Mouse (Mus musculus): ENCODE data around the gene Twf2.
"Not testable (repeated sequence)": the region's sequence is repeated elsewhere in the genome, so short reads cannot be mapped to it uniquely, and the experiment has no call there.

Twf2 gene

DNA sequence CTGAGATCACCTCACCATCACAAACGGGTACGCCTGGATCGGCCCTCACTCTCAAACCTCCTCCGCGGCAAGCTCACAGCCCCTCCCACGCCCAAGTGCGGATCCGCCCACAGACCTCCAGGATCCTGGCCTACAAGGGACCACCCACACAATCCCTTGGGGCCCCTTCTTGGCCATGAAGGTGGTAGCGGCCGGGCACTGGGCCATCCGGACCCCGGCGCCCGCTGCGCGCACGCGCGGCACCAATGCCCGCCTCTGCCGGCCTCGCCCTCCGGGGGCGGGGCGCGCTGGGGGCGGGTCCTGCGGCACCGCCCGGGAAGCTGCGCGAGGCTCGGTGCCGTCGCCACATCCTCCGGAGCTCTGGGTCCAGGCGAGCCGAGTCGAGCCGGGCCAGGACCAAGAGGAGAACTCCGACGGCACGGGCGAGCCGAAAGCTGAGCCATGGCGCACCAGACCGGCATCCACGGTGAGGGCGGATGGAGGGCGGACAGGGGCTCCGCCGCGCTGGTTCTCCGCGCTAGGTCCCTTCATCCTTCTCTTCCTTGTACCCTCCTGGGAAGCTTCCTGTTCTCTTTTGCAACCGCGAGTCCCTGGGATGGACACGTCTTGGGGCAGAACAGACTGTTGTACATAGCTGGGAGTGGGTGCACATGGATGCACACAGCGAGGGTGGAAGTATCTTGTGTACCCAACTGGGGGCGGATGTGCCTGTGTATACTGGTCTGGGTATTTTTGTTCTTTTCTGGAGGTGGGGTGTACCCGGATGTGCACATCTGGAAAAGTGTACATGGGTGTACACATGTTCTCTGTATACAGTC lies at the start of gene Twf2:
Twf2 (plus strand) TSS at position 290 of the 818 bp plus-strand sequence.
- peak; percentile 89 for DNase-seq

DNA sequence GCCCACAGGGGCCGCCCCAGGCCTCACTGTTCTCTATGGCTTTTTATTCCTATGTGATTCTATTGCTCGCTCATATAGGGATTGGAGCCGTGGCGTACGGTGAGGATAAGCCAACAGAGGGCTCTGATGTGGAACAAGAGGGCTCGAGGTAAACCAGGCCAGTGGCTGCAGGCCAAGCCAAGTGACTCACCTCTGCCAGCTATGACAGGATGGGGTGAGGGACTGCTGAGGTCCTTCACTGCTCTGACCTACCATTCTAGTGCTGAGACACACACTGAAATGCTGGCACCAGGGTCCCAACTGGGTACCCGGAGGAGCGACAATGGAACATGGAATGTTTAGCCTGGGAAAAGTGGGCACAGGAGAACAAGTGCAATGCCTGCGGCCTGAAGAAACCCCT lies 48.8 kb upstream of the Twf2 start:
- no peak for DNase-seq

DNA sequence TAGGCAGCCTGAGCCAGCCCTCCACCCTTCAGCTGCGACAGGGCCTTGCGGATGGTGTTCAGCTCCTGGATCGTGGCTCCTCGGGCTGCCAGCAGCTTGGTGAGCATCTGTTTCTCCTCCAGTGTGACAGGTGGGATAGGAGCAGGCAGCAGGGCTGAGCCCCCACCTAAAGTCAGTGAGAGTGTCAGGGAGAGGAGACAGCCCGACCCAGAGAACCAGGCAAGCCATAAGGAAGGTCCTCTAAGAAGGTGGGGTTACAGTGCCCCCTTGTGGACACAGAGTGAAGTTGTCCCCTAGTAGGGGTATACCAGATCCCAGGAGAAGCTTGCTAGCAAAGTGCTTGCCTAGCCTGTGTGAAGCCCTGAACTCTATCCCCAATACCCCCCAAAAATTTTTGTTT lies 46.5 kb upstream of the Twf2 start:
- DNase-seq: peak; percentile 65

DNA sequence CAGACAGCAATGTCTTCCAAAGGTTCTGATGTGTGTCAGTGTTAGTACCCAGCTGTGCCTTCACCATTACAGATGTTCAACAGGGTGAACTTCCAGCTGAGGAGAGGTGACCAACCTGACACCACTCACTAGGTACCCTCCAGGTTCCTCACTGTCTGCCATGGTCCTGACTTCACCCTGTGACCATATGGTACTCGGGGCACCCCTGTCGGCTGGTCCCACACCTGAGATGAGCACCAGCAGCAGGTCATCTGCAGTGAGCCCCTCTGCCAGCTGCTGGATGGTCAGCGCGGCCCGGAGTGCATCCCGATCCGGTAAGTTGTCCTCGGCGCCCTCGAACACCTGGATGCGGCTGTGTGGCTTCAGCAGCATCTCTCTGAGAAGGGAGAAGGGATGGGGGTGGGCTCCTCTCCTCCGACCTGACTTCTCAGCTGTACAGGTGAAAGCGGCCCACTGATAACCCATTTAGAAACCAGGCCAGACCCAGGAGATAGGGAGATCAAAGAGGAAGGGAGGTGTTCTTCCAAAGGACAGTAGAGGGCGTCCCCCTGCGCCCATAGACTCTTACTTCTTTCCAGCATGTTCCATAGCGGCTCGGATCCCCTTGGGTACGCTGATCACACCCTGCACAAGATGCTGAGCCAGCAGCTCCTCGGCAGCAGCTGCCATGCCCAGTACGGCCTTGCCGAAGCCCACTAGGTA lies 45.8 kb upstream of the Twf2 start:
- no peak for DNase-seq

DNA sequence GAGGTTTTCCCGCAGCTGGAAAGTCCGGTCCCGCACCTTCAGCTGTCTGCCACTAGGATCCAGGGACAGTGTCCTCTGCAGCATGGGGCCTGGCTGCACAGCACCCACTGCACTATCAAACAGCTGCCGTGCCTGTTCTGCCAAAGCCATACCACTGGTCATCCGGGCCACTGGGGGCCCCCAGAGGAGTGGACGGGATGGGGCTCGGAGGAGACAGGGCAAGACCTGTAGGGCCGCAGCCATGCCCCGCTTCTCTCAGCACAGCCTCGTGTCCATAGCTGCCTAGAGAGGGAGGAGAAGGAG lies 45.3 kb upstream of the Twf2 start:
- DNase-seq: no peak

DNA sequence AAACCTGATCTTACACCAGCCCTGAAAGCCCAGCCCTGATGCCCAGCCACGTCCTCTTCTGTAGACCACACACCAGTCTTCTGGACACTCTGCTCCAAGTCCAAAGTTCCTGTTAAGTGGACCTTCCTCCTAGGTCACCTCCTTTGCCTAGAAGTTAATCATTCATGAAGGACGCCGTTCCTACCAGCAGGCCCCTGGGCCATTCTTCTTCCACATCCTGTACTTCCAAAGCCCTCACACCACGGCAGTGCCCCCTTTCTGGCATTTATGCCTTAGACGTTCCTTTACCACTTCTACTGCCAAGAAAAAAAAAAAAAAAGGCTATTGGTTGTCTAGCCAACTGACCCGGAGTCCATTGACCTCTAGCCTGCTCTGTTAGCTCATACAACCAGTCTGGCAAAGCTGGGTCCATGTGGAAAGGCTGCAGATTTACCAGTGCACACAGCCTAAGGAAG lies 44.8 kb upstream of the Twf2 start, which contains the start of gene Glyctk:
Glyctk (minus strand) TSS at position 102 of the 455 bp plus-strand sequence.
- DNase-seq: no peak

DNA sequence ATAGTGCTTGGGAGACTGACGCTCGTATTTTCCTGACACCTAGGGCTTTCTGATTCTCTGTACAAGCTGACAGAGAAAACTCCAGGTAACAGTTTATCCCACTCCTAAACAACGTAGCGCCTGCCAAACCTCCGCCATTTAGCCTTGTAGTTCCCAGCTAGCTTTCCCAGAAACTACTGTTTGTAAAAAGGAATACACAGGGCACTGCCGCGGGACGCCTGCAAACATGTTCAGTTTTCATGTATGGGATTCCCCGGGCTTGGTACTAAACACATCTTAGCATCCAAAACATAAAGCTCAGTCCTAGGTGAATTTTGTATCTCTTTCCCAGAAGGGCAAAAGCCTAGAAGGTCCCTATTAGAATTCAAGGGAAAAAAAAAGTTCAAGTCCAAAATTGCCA lies 43.7 kb upstream of the Twf2 start:
- no peak for DNase-seq

DNA sequence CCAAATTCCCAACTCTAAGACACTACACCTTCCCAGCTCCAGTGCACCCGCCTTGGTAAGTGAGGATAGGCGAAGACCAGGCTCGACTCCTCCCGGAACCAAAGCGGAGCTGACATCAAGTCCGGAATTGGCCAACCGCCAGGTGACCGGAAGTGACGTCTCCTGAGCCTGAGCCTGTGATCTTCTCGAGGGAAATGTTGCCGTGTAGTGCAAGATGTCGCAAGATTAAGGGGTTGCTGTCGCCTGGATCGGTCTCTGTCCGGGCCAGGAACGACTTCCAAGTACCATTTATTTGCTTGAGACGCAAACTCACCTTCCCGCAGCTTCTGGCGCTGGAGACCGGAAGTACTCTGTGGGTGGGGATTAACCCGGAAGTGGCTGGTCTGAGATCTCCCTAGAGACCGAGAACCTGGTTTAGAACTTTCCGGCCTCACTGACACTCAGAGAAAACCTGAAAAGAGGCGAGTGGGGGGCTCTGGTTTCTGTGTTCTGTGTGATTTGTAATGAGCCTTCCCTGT lies 43.1 kb upstream of the Twf2 start:
- DNase-seq: peak; percentile 98

DNA sequence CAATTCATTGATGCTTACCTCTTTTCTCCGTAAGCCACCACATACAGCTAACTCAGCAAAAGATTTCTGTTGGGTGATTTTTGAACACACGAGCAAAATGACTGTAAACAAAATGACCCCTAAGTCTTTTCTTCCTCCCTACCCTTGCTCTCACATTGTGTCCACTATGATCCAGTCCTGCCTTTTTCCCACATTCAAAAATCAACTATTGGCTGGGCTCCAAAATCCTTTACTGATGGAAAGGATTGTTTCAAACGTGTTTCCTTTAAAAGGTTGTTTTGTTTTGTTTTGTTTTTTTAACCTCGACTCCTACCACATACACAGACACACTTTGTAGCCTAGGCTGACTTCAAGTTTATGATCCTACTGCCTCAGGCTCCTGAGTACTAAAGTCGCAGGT lies 42.5 kb upstream of the Twf2 start:
- DNase-seq: no peak

DNA sequence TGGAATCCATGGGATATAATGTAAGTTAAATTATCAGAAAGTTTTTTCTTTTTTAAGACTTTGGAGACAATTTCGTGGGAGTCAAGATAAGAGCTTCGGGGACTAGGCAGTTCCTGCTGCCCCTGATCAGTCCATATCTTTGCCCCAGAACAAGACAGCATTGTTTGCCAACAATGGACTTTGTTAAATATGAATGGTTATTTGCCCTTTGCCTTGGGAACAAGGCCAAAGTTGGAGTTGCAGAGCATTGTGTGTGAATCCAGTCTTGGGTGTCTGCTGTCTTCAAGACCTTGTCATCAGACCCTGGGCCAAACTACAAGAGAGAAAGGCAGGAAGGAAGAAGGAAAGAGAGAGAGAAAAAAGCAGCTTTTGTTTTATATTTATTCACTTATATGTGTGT lies 36.2 kb upstream of the Twf2 start:
- DNase-seq: no peak

DNA sequence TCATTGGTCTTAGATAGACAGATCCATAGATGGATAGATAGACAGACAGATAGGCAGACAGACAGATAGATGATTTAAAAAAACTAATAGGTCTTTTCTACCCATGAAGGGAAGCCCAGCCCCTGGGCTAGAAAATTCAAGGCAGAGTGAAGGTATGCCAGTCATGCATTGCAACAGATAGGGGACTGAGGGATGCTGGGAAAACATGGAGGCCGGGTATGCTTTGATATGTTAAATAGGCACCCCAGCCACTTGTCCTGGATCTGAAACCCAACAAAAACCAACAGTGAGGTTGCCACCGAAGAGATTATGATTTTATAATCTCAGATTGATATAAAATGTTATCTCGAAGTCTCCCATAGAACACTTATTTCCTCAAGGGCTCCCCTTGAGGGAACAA lies 35.7 kb upstream of the Twf2 start:
- no peak for DNase-seq

DNA sequence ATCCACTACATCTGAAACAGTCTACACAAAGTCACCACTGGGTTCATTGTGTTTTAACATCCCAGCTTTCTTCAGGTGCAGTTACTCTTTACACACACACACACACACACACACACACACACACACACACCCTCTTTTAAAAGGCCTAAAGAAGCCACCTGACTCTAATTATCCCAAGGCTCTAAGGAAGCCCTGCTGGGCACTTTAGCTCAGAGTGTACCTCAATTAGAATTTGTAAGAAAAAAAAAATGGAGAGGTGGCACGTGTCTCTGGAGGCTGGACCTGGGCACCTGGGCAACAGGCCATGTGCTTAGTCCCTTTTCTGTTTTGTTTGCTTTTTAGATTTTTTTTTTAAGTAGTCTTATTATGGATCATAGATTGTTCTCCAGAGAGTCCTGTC lies 35.2 kb upstream of the Twf2 start:
- no peak for DNase-seq

DNA sequence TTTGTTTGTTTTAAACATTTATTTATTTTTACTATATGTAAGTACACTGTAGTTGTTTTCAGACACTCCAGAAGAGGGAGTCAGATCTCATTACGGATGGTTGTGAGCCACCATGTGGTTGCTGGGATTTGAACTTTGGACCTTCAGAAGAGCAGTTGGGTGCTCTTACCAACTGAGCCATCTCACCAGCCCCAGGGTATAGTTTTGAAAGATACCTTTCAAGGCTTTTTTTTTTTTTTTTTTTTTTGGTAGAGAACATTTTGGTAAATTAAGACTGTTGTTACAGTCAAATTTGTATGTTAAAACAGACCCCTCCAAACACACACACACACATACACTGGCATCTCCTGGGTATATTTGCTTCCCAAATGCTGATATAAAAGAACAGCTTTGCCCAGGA lies 33.9 kb upstream of the Twf2 start:
- DNase-seq: not testable (repeated sequence)

DNA sequence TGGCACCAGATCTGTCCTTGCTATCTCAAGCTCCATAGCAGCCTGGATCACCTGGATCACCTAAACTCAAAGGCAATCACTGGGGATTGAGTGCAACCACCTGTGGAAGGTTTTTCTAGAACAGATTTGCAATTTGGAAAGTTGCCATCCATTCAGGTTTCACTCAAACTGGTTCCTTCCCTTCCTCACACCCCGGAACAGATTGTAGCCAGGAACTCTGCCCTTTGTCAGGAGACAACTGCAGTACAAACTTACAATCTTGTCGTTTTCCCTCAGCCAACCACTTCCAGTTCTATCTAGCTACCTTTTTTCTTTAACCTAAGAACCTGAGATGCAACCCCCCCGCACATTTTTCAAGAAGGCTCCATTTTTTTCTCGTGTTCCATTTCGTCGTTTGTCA lies 33.0 kb upstream of the Twf2 start:
- DNase-seq: no peak

DNA sequence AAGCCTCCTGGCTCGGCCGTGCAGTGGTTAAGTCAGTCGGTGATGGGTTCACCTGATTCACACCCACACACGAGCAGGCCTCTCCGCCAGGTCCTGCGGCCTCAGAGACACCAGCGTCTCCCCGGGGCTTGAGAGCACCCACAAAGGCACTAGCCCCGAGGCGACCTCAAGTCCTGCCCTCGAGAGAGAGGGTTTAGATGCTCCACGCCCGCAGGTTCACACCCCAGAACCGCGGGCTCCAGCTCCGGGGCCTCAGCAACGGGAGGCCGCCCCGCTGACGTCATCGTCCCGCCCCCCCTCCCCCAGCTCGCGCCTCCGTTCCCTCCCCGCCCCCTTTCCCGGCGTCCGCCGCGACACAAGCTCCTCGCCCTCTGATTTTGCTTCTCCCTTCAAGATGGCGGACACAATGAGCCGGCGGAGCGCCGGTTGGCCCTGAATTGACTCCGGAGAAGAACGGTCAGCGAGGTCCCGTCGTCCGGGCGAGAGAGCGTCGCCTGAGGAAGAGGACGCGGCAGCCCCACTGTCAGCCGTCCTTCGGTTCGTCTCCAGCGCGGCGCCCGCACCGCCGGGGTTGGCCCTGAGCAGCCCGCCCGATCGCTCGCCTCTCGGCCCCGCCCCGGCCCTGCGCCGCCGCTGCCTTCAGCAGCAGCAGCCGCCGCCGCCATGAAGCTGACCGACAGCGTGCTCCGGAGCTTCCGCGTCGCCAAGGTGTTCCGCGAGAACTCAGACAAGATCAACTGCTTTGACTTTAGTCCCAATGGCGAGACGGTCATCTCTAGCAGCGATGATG lies 32.2 kb upstream of the Twf2 start, which contains the start of gene Wdr82:
Wdr82 (plus strand) TSS at position 373 of the 790 bp plus-strand sequence.
- peak; percentile 88 for DNase-seq

DNA sequence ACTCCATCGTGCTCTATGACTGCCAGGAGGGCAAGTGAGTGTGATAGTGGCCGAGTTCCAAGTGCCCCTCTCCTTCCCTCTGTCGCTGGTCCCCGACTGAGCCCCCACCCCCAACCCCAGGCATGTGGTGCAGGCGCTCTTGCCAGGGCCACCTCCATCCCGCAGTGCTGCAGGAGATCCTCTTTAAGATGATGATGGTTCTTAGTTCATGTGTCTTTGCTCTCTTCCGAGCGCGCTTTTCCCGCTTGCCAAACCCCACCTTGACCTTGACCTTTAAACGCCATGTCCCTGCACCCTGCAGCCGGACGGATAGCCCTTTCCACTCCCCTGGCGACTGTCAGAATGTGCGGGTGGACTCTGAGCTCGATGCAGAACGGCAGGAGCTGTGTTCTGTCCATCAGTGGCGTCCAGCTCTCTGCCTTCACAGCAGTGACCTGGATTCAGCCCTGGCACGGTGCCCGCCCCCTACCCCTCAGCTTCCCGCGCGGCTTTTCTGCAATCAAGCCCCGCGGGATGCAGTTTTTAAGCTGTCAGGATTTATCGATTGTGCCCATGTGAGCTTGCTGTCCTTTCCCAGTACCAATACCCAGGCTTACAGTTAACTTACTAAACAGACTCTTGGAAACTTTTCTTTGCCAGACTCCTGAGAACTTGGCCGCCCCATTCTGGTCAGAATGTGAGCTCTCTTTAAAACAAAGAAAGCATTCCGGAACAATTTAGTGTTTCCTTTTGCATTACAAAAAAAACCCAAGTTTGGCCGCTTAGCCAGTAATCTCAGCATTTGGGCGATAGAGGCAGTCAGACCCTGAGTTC lies 31.4 kb upstream of the Twf2 start:
- peak; percentile 76 for DNase-seq

DNA sequence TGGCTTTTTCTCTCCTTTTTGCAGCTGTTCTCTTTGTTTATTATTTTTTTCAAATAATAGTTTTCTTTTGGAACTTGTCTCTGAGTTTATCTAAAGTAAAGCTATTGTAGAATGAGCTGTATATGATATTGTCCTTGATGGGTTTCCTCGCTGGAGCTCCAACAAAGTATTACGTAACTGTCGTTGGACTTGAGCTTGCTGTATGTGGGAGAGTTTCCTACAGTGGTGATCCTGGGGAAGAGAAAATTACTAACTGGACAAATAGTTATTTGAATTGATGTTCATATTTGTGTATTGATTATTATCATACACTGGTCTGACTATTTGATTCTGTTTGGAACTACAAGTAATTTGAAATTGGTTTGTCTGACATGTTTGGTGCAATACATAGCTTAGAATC lies 30.4 kb upstream of the Twf2 start:
- no peak for DNase-seq

DNA sequence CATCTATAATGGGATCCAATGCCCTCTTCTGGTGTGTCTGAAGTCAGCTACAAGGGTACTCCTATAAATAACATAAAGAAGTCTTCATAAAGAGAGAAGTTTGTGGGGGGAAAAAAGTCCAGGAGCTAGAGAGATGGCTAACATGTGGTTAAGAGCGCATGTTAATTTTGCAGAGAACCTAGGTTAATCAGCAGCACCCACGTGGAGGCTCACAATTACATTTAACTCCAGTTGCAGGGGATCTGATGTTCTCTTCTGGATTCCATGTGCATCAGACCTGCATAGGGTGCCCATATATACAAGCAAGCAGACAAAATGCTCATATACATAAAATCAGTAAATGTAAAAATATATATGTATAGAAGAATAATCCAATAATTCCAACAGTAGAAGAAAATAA lies 29.5 kb upstream of the Twf2 start:
- no peak for DNase-seq

DNA sequence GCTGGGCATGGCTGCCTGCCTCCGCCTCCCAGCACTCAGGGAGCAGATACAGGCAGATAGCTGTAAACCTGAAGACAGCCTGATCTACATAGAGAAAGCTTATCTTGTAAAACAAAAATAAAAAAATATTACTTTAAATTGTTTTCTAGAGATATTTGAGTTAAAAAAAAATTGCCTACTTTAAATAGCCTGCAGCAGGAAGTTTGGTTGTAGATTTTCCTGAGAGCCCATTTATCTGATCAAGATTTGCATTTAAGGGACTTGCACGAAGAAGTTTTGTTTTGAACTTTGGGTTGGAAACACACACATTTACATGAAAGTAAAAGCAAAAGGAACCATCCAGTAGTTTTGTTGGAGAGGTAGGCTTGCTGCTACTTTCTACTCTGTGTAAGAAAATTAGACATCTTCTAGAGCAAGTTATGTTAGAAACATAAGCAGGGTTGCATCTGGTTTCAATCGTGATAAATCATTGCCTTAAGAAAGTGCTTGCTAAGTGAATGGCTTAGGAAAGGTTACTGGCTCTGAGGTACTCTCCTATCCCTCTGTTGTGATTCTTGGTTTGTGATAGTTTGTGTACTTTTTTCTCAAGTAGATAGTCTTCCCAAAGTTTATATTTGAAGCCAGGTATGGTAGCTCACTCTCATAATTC lies 27.2 kb upstream of the Twf2 start:
- DNase-seq: no peak

DNA sequence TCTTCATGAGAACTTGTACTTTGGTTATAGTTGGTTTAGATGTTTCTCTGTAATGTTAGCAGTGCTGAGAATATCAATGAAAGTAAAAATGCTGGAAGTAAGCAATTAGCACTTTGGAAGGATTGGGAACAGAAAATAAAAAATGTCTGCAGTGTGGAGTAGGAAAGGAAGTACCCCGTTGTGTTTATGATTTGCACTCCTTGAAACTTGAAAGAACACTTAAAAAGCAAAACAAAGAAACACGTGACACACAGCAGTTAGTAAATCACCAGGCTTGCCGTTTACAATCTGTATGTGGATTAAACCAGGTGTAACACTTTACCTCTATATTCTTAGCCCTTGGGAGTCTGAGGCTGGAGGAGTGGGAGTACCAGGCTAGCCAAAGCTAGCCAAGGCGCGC lies 26.1 kb upstream of the Twf2 start:
- no peak for DNase-seq

DNA sequence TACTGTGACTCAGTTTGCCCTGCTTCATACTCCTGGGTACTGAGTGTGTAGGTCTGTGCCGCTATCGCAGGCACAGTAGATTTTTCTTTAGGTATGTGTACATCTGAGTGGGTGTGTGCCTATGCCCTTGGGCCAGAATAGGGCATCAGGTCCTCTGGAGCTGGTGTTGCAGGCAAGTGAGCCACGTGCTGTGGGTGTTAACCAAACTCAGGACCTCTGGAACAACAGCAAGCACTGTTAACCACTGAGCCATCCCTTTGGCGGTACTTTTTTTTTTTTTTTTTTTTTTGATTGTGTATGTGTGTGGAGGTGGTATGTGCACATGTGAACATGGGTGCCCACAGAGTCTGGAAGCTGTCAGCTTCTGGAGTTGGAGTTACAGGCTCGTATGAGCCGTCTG lies 25.1 kb upstream of the Twf2 start:
- DNase-seq: no peak

DNA sequence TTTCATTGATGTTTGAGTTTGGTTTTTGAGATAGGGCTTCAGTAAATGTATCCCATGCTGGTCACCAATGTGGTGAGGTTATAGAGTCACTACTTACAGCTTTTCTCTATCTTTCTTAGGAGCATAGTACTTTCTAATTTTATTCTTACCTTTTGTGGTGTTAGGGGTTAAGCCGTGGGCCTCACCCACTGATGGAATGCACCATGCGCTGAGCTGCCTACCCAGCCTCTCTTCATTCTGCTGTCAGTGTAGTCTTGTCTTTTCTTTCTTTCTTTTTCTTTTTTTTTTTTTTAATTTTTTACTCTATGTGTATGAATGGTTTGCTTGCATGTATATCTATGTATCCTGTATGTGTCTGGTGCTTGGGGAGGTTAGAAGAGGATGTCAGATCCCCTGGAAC lies 23.5 kb upstream of the Twf2 start:
- no peak for DNase-seq
